Mouse (Mus musculus) WW6 (cell line): ENCODE data around the gene Klre1.
"Not testable (repeated sequence)": the region's sequence is repeated elsewhere in the genome, so short reads cannot be mapped to it uniquely, and the experiment has no call there.

Experiments used
- DNase-seq: peaks from one replicate; pipeline ENCODE4 v3.0.0-alpha.2; 2013; ENCODE audit warnings: low read depth, low spot score

The Klre1 gene

DNA sequence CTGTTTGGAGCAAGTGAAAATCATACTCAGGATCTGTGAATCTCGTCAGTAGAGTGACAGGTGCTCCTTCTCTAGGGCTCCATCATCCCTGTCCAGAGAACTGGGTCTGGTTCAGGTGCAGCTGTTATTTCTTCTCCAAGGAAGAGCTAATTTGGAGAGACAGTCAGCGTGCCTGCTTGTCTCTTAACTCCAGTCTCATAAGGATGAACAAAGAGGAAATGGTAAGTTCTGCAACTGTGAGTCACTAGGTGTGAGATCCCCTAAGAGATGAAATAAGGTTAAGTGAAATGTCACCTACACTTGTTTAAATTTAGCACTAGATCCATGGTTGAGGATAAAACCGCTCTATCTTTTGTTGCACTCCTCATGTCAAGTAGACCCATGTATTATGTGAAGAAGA is 5.3 kb downstream of the Klre1 start:
- no peak for DNase-seq

DNA sequence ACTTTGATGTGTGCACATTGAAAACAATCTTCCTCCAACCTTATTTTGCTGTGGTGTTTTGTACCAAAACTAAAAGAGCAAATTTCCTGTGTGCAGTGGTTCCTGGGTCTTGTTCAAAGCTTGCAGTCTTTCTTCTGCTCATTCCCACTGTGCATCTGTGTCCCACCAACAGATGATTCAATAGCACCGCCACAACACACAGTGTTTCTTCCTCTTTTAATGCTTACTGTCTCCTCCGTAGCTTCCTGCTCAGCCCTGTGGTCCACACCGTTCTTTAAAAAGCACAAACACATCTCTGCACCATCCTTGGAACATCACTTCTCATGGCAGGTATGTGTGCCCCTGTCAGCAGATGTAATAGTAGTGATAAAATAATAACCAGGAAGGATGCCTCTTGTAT is 13.8 kb downstream of the Klre1 start, which contains the start of gene Klrd1:
TSS of gene Klrd1 (plus strand) at position 275 of the 400 bp plus-strand sequence.
- DNase-seq, result no peak

DNA sequence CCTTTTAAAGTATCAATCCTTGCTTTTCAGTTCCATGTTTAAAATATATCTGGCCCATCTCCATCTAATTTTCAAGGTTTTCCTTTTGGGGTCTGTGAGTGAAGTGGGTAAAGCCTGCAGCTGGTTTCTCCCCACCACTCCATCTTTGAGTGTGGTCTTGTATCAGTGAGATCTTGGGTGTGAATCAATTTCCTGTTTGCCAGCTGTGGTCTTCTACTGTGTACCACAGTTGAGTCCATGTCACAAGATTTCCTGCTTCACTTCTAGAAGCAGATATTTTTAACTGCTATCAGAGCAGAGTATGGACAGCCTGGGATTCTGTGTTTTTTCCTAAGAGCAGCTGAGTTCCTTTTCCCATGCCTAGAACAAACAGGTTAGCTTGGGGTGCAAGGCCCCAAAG is 30.7 kb downstream of the Klre1 start:
- DNase-seq, result no peak

DNA sequence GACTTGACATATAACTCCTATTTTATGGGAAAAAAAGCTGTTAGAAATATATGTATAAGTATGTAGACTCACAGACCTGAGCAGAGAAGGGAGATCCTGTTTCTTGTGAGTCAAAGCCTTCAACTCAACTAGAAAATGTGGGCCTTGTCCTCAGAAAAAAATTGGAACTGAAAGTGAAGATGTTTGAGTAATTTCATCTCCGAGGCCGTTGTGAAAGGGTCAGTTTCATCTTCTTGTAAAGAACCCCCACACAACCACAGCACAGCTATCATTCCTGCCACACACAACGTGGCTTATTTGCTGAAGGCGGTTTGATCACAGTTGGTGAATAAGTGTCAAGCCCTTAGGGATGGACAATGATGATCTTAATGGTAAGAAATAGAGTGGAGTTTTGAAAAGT is 46.0 kb downstream of the Klre1 start, which contains the start of gene Klrk1:
TSS of gene Klrk1 (minus strand) at position 130 of the 400 bp plus-strand sequence.
- no peak for DNase-seq

DNA sequence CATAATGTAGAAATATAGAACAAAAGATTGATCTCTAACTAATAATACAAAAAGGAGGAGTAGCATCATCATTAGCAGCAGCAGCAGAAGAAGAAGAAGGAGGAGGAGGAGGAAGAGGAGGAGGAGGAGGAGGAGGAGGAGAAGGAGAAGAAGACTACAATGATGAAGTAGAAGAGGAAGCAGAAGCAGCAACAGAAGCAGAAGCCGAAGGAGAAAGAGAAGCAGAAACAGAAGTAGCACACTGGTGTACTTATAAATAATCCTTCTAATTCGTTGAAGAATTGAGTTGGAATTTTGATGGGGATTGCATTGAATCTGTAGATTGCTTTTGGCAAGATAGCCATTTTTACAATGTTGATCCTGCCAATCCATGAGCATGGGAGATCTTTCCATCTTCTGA is 53.3 kb downstream of the Klre1 start:
- not testable (repeated sequence) for DNase-seq
